Mouse (Mus musculus): ENCODE measurements around the gene Fbxw4. TPM values are rescaled to one million over a fixed set of nuclear protein-coding genes. Genes with fewer than 3 reads are reported as not detected.

The Fbxw4 gene
- total RNA-seq, 2 experiments from 2014 or later = 41.2 to 41.7 TPM

DNA sequence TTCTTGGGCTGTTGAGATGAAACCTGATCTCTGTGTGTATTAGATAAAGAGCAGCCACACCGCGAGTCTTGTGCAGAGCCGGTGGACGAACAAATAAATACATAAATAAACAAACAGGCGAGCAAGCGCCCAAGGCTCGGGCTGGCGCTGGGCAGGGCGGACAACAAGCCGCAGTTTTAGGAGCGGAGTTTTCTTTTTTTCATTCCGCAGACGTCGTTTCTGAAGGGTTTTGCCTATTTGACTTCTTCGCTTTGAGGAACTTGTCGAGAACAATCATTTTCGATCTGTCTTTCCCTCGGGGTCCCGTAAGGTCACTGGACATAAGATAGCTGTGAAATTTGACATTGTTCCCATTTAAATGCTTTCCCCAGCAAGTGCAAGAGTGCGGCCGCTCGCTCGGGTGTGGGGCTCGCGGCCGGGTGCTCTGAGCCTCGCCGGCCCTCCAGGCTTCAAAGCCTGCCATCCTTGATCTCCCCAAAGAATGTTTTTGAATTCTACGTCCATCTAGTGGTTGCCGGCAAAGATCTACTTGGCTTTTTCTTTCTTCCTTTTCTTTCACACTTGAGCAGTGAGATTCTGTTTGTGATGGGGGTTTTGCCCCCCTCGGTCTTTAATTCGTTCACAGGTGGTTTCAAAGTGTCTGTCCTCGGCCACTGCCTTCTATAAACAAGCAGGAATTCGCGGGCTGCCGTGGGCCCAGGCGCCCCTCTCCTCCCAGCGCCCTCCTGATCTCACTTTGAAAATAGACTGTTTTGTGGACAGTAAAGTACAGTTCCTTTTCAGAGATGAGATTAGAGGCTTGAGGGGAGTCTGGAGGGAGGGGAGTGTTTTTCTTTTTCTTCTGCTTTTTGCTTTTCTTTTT, 15.8 kb upstream of the Fbxw4 start:
- H3K27ac ChIP-seq = no peak overlapping the region
- peak overlapping the region; percentile 21 for H3K4me3 ChIP-seq
- no peak for TF ChIP-seq CTCF (IDR thresholded peaks at IDR 0.05)
- no peak for DNase-seq (ENCODE audit: extremely low spot score in 1 of 2, low spot score in 2 of 2)
- intact Hi-C loops (cut with DNase I) = loop anchor here (10.0 kb wide), 1 partner anchor 451 kb away; no protein-coding TSS in a partner anchor

GRCm38 (mm10) chr19:45675196-45675595, 15.1 kb upstream of the Fbxw4 start:
- no peak for DNase-seq (ENCODE audit: extremely low spot score in 1 of 2, low spot score in 2 of 2)
- no peak for TF ChIP-seq CTCF (IDR thresholded peaks at IDR 0.05)
- intact Hi-C loops (cut with DNase I) = loop anchor here (10.0 kb wide), 1 partner anchor 450 kb away; no protein-coding TSS in a partner anchor
- Histone ChIP-seq H3K27ac (no peak overlapping the region), H3K4me3 (no peak overlapping the region)

DNA sequence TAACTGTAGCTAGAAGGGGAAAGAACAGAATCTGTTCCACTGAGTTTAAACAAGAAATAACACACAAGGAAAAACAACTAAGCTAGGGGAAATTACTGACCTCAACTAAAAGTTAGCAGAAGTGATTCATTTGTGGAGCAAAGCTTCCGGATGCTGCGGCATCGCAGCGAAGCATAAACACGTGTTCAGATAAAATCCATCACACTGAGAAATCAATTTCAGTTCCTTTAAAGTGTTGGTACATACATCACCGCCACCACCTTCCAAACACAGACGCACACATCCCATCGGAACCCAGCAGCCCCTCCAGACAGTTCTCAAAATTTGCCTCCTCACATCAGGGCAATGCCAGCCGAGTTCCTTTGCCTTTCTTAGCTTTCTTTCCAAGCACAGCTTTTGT, 12.9 kb upstream of the Fbxw4 start:
- DNase-seq (ENCODE audit: extremely low spot score in 1 of 2, low spot score in 2 of 2) = no peak
- Histone ChIP-seq H3K4me3 (no peak overlapping the region), H3K27ac (no peak overlapping the region)
- TF ChIP-seq CTCF (IDR thresholded peaks at IDR 0.05) = no peak
- intact Hi-C loops (cut with DNase I) = loop anchor here (10.0 kb wide), 1 partner anchor 448 kb away; no protein-coding TSS in a partner anchor

GRCm38 (mm10) chr19:45668986-45669385, 8.9 kb upstream of the Fbxw4 start:
- no peak overlapping the region for H3K27ac ChIP-seq
- intact Hi-C loops (cut with DNase I) = no loop called here
- no peak for DNase-seq (ENCODE audit: extremely low spot score in 1 of 2, low spot score in 2 of 2)
- TF ChIP-seq CTCF (IDR thresholded peaks at IDR 0.05) = no peak
- no peak overlapping the region for H3K4me3 ChIP-seq

DNA sequence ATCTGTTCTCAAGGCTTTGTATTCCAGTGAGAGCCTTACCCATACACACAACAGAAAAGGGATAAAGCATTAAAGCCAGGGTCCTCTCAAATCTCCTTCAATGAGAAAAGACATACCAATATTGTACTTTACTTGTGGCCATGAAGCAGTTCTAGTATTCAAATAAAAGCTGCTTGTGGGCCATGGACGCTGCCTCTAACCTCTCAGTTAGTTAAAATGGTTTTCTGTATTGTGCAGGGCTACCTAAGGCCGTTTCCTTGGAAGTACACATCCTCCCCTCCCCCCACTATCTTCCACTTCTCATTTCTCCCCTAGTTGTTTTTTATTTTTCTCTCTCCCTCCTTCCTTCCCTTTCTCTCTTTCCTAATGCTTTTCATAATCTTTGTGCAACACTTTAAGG, 3.7 kb upstream of the Fbxw4 start:
- DNase-seq (ENCODE audit: extremely low spot score in 1 of 2, low spot score in 2 of 2) = no peak
- intact Hi-C loops (cut with DNase I) = no loop called here
- Histone ChIP-seq H3K4me3 (no peak overlapping the region), H3K27ac (no peak overlapping the region)
- TF ChIP-seq CTCF (IDR thresholded peaks at IDR 0.05) = no peak

DNA sequence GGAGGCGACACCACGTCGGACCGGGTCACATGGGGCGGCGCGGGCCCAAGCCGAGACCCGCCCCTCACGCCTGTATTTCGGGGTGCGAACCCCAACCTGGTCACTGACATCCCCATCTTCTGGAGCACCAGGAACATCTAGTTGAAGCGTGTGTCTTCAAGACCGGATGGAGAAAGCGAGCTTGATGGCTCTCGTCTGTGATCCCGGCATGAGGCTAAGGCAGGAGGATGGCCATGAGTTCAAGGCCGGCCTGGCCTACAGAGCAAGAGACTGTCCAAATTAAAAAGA, 335 bp upstream of the Fbxw4 start:
- intact Hi-C loops (cut with DNase I) = no loop called here
- no peak for DNase-seq (ENCODE audit: extremely low spot score in 1 of 2, low spot score in 2 of 2)
- Histone ChIP-seq H3K4me3 (peak overlapping the region; percentile 86), H3K27ac (peak overlapping the region; percentile 93)
- no peak for TF ChIP-seq CTCF (IDR thresholded peaks at IDR 0.05)

DNA sequence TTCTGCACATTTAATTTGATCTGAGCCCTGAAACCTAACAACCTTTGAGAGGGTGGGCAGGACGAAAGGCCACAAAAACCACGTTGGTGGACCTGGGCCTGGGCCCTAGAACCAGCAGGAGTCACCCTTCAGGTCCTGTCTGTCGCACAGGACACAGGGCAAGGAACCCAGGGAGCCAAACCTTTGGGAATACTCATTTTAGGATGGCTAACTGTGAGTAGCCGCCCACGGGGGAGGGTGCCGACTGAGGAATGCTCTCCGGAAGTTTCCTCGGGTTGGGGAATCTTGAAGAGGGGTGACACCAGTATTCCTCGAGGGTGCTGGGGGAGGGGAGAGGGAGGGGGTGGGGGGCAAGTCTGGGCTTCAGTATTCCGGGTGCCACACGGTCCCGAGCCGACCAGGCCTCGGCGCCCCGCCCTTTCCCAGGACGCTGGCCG, 793 bp downstream of the Fbxw4 start:
- intact Hi-C loops (cut with DNase I) = loop anchor here (5.0 kb wide), 1 partner anchor 88 kb away; the partner anchor contains the start of gene Npm3
- peak in 1 of 2 experiments; percentile 36 for DNase-seq (ENCODE audit: extremely low spot score in 1 of 2, low spot score in 2 of 2)
- Histone ChIP-seq H3K4me3 (peak overlapping the region; percentile 86), H3K27ac (peak overlapping the region; percentile 93)
- no peak for TF ChIP-seq CTCF (IDR thresholded peaks at IDR 0.05)

DNA sequence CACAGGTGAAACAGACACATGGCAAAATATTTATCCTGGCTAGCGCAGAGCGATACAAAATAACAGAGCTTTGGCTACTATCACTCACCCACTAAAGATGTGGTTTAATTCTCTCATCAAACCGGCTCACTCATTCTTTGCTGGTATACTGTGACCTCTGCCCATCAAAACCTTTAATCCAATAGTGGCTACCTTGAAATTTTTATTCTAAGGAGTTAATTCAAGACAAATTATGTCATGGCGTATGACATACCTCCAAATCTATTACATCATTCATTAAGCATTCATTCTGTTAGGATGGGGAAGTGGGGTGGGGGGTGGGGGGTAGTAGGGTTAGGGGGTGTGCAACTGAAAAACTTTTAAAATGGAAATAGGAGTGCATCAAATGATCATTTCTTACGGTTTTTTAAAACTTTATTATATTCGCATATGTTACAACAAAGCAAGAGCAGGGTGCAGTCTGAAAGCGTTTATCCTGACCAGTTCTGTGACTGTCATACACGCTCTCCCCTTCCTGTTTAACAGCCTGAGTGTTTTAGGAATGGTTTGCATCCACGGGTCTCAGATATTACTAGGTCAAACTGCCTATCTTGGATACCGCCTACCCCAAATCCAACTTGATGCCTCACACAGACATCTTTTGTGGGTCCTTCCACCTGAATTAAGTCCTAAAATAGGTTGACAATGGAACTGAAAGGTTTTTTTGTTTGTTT, 1.4 kb downstream of the Fbxw4 start:
- no peak overlapping the region; the same call in 1 of the 2 replicates for H3K27ac ChIP-seq

GRCm38 (mm10) chr19:45657828-45658227, 2.3 kb downstream of the Fbxw4 start:
- DNase-seq (ENCODE audit: extremely low spot score in 1 of 2, low spot score in 2 of 2) = no peak
- TF ChIP-seq CTCF (IDR thresholded peaks at IDR 0.05) = no peak
- intact Hi-C loops (cut with DNase I) = loop anchor here (5.0 kb wide), 1 partner anchor 89 kb away; the partner anchor contains the start of gene Npm3
- no peak overlapping the region for H3K4me3 ChIP-seq
- H3K27ac ChIP-seq = no peak overlapping the region

More for the DNA sequence above, 1.4 kb downstream of the Fbxw4 start:
- intact Hi-C loops (cut with DNase I) = loop anchor here (5.0 kb wide), 1 partner anchor 89 kb away; the partner anchor contains the start of gene Npm3
- H3K4me3 ChIP-seq = peak overlapping the region; percentile 86
- no peak for TF ChIP-seq CTCF (IDR thresholded peaks at IDR 0.05)
- no peak for DNase-seq (ENCODE audit: extremely low spot score in 1 of 2, low spot score in 2 of 2)

- no peak overlapping the region for H3K4me3 ChIP-seq
- TF ChIP-seq CTCF (IDR thresholded peaks at IDR 0.05) = no peak
- no peak overlapping the region for H3K27ac ChIP-seq
- no peak for DNase-seq (ENCODE audit: extremely low spot score in 1 of 2, low spot score in 2 of 2)
- intact Hi-C loops (cut with DNase I) = loop anchor here (5.0 kb wide), 1 partner anchor 90 kb away; the partner anchor contains the start of gene Npm3
These were observed 3.1 kb downstream of the Fbxw4 start for GRCm38 (mm10) chr19:45656810-45657595.

DNA sequence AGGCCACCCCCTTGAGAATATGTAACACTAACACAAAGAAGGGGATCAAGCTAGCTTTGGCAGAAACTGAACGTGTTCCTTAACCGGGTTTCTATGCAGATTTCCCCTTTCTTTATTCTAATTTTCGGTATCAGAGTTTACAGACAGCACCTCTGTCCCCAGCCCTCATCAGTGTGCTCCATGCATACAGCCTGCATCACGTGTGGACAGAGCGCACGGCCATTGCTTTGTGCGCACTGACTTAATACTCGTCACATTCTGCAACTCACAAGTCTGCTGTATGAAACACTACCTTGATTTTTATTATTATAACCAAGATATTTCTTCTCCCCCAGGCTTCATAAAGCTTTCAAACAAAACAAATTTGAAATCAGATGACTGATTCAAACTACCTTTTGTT, 4.2 kb downstream of the Fbxw4 start:
- no peak overlapping the region for H3K4me3 ChIP-seq
- H3K27ac ChIP-seq = no peak overlapping the region
- intact Hi-C loops (cut with DNase I) = loop anchor here (5.0 kb wide), 1 partner anchor 91 kb away; the partner anchor contains the start of gene Npm3

More for the DNA sequence above, 4.2 kb downstream of the Fbxw4 start:
- no peak for TF ChIP-seq CTCF (IDR thresholded peaks at IDR 0.05)
- no peak for DNase-seq (ENCODE audit: extremely low spot score in 1 of 2, low spot score in 2 of 2)
